Mouse (Mus musculus) cortical plate, adult 2 months (tissue): ENCODE results near the gene Tmtc1. TPM values are rescaled to one million over a fixed set of nuclear protein-coding genes. Genes with fewer than 3 reads are reported as not detected.

Experiments
- H3K27ac ChIP-seq: fragments of 200-500 bp; 2 replicates; pipeline ENCODE4 v1.5.1; 2012; ENCODE audit warnings: low read length, control low read depth, inconsistent platforms; ENCODE audit not compliant: insufficient read depth
- H3K4me1 ChIP-seq: fragments of 200-500 bp; 2 replicates; pipeline ENCODE4 v1.6.1; 2011; ENCODE audit warnings: low read length; ENCODE audit not compliant: control insufficient read depth, insufficient read depth
- H3K4me3 ChIP-seq: fragments of 200-500 bp; 2 replicates; pipeline ENCODE4 v1.5.1; 2011; ENCODE audit warnings: mild to moderate bottlenecking, low read length, control low read depth; ENCODE audit not compliant: insufficient read depth
- CTCF ChIP-seq: fragments of 200-500 bp; IDR thresholded peaks from 2 replicates; pipeline ENCODE4 v1.5.1; 2011; ENCODE audit warnings: mild to moderate bottlenecking, control low read depth, low read length; ENCODE audit not compliant: insufficient read depth; ENCODE audit errors: extremely low read depth
- POLR2A ChIP-seq: fragments of 200-500 bp; IDR thresholded peaks from 2 replicates; pipeline ENCODE4 v1.6.1; 2011; ENCODE audit warnings: mild to moderate bottlenecking, low read length, control low read depth; ENCODE audit not compliant: insufficient read depth; ENCODE audit errors: extremely low read depth
- polyA plus RNA-seq: library from polyadenylated mRNA; depleted of rRNA; stranded (reverse); fragments of >200 nt; gene quantifications from 2 replicates; pipeline ENCODE4 v1.2.3, GENCODE M21; 2012

Tmtc1 gene
- polyA plus RNA-seq, 1 experiment = 35.2 TPM

- TF ChIP-seq POLR2A = no peak
- no peak for TF ChIP-seq CTCF
- peaks cover 8% of the 10 kb centered on the region for H3K4me1 ChIP-seq
- 0 out of 2 replicates have a peak overlapping the region, but pooled peaks have one; percentile 59 for H3K27ac ChIP-seq
These were observed 45.3 kb downstream of the Tmtc1 start for GRCm38 (mm10) chr6:148398888-148399287.

GRCm38 (mm10) chr6:148397270-148397669 lies 46.9 kb downstream of the Tmtc1 start:
- TF ChIP-seq CTCF (no peak), POLR2A (no peak)
- no peak overlapping the region for H3K4me3 ChIP-seq
- no peak overlapping the region; the same call in 1 of the 2 replicates for H3K27ac ChIP-seq
- H3K4me1 ChIP-seq = peaks cover 8% of the 10 kb centered on the region

More at GRCm38 (mm10) chr6:148398888-148399287, 45.3 kb downstream of the Tmtc1 start:
- no peak overlapping the region for H3K4me3 ChIP-seq

DNA sequence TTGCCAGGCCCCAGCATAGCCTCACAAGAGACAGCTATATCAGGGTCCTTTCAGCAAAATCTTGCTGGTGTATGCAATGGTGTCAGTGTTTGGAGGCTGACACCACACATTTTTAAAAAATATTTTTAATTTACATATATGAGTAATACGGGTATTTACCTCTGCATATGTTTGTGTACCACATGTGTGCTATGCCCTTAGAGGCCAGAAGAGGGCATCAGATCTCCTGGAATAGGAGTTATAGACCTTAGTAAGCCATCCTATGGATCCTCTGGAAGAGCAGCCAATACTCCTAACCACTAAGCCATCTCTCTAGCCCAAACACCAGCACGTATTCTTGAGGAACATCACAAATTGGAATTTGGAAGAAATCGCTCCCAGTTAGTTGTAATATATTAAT lies 48.9 kb downstream of the Tmtc1 start:
- H3K4me3 ChIP-seq = no peak overlapping the region
- no peak for TF ChIP-seq CTCF
- no peak for TF ChIP-seq POLR2A

GRCm38 (mm10) chr6:148394294-148394693 lies 49.9 kb downstream of the Tmtc1 start:
- H3K27ac ChIP-seq = no peak overlapping the region
- H3K4me3 ChIP-seq = no peak overlapping the region
- no peak for TF ChIP-seq POLR2A
- no peak for TF ChIP-seq CTCF
- peaks cover 5% of the 10 kb centered on the region for H3K4me1 ChIP-seq

More for the DNA sequence above, 48.9 kb downstream of the Tmtc1 start:
- peaks cover 8% of the 10 kb centered on the region for H3K4me1 ChIP-seq
- no peak overlapping the region for H3K27ac ChIP-seq

GRCm38 (mm10) chr6:148392147-148392546 lies 52.0 kb downstream of the Tmtc1 start:
- Histone ChIP-seq H3K4me1 (peaks cover 2% of the 10 kb centered on the region; the same call in 1 of the 2 replicates), H3K27ac (0 out of 2 replicates have a peak overlapping the region, but pooled peaks have one; percentile 83), H3K4me3 (no peak overlapping the region)
- no peak for TF ChIP-seq POLR2A
- TF ChIP-seq CTCF = no peak

GRCm38 (mm10) chr6:148391286-148391685 lies 52.9 kb downstream of the Tmtc1 start:
- peak overlapping the region; percentile 83 for H3K27ac ChIP-seq
- TF ChIP-seq CTCF (no peak; the same call in 1 of the 2 replicates), POLR2A (no peak)
- no peaks in the 10 kb centered on the region for H3K4me1 ChIP-seq
- no peak overlapping the region for H3K4me3 ChIP-seq

DNA sequence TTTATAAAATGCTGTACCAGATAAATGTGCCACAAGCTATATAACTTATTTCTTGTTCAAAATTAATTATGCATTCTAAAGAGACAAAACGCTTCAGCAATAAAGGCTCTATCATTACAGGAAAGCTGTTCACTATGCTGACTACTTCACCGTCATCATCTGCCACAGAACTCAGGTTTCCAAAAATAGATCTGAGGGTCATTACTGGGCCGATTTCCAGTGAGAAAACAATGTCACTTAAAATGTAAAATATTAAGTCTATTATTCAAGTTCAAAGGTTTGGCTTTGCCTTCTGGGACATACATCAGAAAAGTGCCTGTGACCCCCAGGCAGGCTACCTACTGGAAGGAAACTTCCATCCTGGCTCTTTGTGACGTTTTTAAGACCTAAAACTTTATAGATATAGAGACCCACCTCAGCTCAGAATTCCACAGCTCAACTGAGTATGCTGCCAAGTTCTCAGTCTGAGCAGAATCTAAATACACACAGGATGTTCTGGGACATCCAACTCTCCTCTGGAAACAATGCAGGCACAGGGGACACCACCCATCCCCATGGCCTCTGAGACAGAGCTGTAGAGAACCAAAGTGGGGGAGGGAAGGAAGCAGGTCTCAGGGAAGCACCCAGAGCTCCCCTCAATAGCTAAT lies 53.4 kb downstream of the Tmtc1 start:
- no peak for TF ChIP-seq CTCF
- no peak for TF ChIP-seq POLR2A
- Histone ChIP-seq H3K27ac (no peak overlapping the region; the same call in 1 of the 2 replicates), H3K4me1 (no peaks in the 10 kb centered on the region), H3K4me3 (no peak overlapping the region)

- H3K27ac ChIP-seq = no peak overlapping the region
- no peak for TF ChIP-seq CTCF
- no peak for TF ChIP-seq POLR2A
These were observed 56.2 kb downstream of the Tmtc1 start for GRCm38 (mm10) chr6:148387990-148388389.

GRCm38 (mm10) chr6:148384111-148384895 lies 59.9 kb downstream of the Tmtc1 start:
- TF ChIP-seq POLR2A = no peak
- TF ChIP-seq CTCF = no peak
- Histone ChIP-seq H3K4me1 (peaks cover 8% of the 10 kb centered on the region), H3K27ac (peak overlapping the region; percentile 53; the same call in 1 of the 2 replicates), H3K4me3 (no peak overlapping the region)

More at GRCm38 (mm10) chr6:148387990-148388389, 56.2 kb downstream of the Tmtc1 start:
- Histone ChIP-seq H3K4me1 (peaks cover 5% of the 10 kb centered on the region), H3K4me3 (no peak overlapping the region)
